Mouse (Mus musculus) urinary bladder, postnatal 10 days (tissue): ENCODE data around the gene Mrps34.
A peak's percentile ranks its signal among the peaks of the same experiment; 100 is the strongest.

Experiments used
- DNase-seq: peaks from one replicate; pipeline ENCODE4 v3.0.0; 2022; ENCODE audit warnings: low spot score

Gene Mrps34

GRCm38 (mm10) chr17:24881738-24882440 is 13.0 kb upstream of the Mrps34 start:
- DNase-seq: no peak

GRCm38 (mm10) chr17:24884391-24884790 is 10.5 kb upstream of the Mrps34 start:
- DNase-seq: no peak

GRCm38 (mm10) chr17:24885356-24886133 is 9.4 kb upstream of the Mrps34 start:
- DNase-seq: no peak

- peak; percentile 93 for DNase-seq
Observed at GRCm38 (mm10) chr17:24886134-24886931, 8.6 kb upstream of the Mrps34 start, which contains the start of the genes Nubp2 and Spsb3. Gene Nubp2 (minus strand): TSS chr17:24886349. Gene Spsb3 (plus strand): TSS chr17:24886643.

GRCm38 (mm10) chr17:24886932-24887271 is 8.0 kb upstream of the Mrps34 start:
- no peak for DNase-seq

- no peak for DNase-seq
Observed at GRCm38 (mm10) chr17:24887291-24888080, 7.4 kb upstream of the Mrps34 start.

GRCm38 (mm10) chr17:24888862-24889261 is 6.1 kb upstream of the Mrps34 start:
- DNase-seq: no peak

- DNase-seq: no peak
Observed at GRCm38 (mm10) chr17:24890151-24891092, 4.5 kb upstream of the Mrps34 start.

GRCm38 (mm10) chr17:24891321-24891720 is 3.6 kb upstream of the Mrps34 start:
- no peak for DNase-seq

GRCm38 (mm10) chr17:24892785-24893184 is 2.1 kb upstream of the Mrps34 start:
- DNase-seq: no peak

- no peak for DNase-seq
Observed at GRCm38 (mm10) chr17:24893276-24893675, 1.6 kb upstream of the Mrps34 start.

- DNase-seq: no peak
Observed at GRCm38 (mm10) chr17:24894061-24894994, 588 bp upstream of the Mrps34 start.

GRCm38 (mm10) chr17:24895571-24896240 is 790 bp downstream of the Mrps34 start:
- DNase-seq: no peak

- DNase-seq: no peak
Observed at GRCm38 (mm10) chr17:24896241-24896992, 1.5 kb downstream of the Mrps34 start, which contains the start of gene Nme3. Gene Nme3 (plus strand): TSS chr17:24896500.

GRCm38 (mm10) chr17:24896993-24897269 is 2.0 kb downstream of the Mrps34 start:
- no peak for DNase-seq

GRCm38 (mm10) chr17:24897600-24897999 is 2.7 kb downstream of the Mrps34 start:
- no peak for DNase-seq

- DNase-seq: no peak
Observed at GRCm38 (mm10) chr17:24898041-24898854, 3.3 kb downstream of the Mrps34 start.
